Mouse (Mus musculus): ENCODE measurements around the gene Slc25a13. TPM values are rescaled to one million over a fixed set of nuclear protein-coding genes. Genes with fewer than 3 reads are reported as not detected.

The Slc25a13 gene
- polyA plus RNA-seq, 1 experiment = 4.3 TPM

DNA sequence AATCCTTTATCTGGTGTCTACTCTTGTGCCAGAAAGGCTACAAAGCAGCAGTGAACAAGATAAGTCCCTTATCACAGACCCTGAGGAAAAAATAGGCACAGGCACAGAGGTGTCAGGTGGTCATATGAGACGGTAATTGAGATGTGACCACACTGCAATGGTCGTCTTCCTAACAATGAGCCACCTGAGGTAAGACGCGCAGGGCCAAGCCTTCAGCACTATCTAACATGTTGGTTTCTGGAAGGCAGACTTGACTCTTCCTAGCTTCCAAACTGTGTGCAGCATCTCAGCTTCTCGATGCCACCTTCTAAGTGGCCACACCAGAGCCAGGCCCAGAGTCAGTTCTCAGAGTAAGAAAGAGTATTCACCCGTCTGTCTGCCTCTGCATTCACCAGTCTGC is 149.8 kb downstream of the Slc25a13 start:
- DNase-seq (ENCODE audit: low read depth) = no peak
- no peak for TF ChIP-seq CTCF (IDR thresholded peaks at IDR 0.05; ENCODE audit: borderline replicate concordance, extremely low read depth, insufficient read depth, insufficient read length)
- TF ChIP-seq POLR2A (IDR thresholded peaks at IDR 0.05; ENCODE audit: borderline replicate concordance, extremely low read depth, insufficient read depth, insufficient read length, poor library complexity, severe bottlenecking) = no peak

DNA sequence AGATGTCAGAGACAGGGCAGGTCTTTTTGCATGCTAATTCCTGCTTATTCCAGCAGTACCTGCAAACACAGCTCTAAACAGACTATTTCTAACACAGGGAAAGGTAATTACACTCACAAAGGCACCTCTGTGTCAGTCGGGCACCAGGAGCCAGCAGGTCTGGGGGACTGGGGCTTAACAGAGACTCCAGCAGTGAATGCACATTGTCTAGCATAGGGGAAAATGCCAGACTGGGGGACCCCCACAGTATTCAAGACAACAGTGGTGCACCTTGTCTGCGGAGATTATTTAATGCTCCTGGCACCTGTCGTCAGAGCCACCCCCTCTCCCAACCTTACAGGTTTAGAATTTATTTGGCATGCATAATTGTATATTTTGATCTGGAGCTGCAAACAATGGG is 158.4 kb downstream of the Slc25a13 start:
- DNase-seq (ENCODE audit: low read depth) = peak; percentile 47
- no peak for TF ChIP-seq POLR2A (IDR thresholded peaks at IDR 0.05; ENCODE audit: borderline replicate concordance, extremely low read depth, insufficient read depth, insufficient read length, poor library complexity, severe bottlenecking)
- no peak for TF ChIP-seq CTCF (IDR thresholded peaks at IDR 0.05; ENCODE audit: borderline replicate concordance, extremely low read depth, insufficient read depth, insufficient read length)

DNA sequence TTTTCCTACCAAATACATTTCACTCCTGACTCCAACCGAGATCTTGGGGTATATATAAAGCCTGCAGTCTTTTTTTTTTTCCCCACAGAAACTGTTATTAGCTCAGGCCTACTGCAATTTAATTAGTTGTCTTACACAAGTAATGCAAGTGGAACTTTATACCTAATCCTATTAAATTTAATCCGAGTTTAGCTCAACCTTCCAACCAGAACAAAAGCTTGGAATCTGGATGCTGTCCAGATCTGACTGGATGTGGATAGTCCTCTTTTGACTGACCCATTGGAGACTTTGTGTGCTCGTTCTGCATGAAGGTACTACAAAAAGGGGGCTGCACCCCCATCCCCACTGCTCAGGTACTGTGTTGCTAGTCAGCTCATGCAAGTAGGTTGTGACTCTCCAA is 163.0 kb downstream of the Slc25a13 start:
- peak; percentile 61 for DNase-seq (ENCODE audit: low read depth)

DNA sequence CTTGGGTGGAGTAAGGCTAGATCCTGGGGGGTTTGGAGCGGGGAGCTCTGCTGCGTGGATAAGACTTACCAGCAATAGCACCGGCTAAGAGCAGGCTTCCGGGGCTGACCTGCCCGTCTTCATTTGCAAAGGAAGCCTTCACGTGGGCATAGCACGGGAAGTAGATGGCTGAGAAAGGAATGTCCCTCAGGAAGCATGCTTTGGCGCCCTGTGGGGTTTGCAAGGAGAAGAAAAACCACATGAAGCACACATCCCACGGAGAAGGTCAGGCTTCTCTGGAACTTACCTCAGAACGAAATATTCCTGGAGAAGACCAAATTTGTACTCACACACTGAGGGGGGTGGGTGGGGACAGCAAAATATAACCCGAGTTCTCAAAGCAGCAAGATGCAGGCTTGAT is 164.3 kb downstream of the Slc25a13 start:
- TF ChIP-seq POLR2A (IDR thresholded peaks at IDR 0.05; ENCODE audit: borderline replicate concordance, extremely low read depth, insufficient read depth, insufficient read length, poor library complexity, severe bottlenecking) = no peak
- no peak for TF ChIP-seq CTCF (IDR thresholded peaks at IDR 0.05; ENCODE audit: borderline replicate concordance, extremely low read depth, insufficient read depth, insufficient read length)
- no peak for DNase-seq (ENCODE audit: low read depth)

More for the DNA sequence above, 163.0 kb downstream of the Slc25a13 start:
- TF ChIP-seq CTCF (IDR thresholded peaks at IDR 0.05; ENCODE audit: borderline replicate concordance, extremely low read depth, insufficient read depth, insufficient read length) = no peak
- TF ChIP-seq POLR2A (IDR thresholded peaks at IDR 0.05; ENCODE audit: borderline replicate concordance, extremely low read depth, insufficient read depth, insufficient read length, poor library complexity, severe bottlenecking) = no peak

DNA sequence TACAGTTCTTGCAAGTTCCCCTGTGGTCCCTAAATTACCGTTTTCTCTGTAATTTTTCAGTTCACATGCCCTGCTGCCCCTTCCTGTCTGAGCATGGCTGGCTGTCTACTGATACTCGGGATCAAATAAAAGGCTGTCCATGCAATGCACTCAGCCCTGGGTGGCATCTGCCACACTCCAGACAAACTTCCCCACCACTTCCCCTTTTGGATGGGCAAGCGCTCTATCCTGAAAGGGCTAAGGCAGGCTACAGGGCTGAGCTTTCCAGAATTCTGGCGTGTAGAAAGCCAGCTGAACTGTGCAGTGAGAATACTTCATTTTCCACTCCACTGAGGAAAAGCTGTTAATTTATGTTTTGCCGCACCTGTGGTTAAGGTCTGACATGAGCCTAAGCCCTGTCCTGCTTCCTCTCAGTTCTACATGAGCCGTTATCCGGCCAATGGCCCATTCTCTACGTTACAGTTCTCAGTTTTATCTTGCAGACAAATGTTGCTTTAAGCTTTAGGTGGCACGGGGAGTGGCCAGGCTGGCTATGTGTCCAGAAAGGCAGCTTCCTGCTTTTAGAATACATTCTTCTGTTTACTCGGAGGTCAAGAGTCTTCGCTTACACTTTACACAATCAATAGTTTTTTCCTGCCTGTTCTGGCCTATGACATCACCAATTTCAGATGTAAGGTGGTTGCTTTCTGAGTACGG is 170.1 kb downstream of the Slc25a13 start:
- TF ChIP-seq POLR2A (IDR thresholded peaks at IDR 0.05; ENCODE audit: borderline replicate concordance, extremely low read depth, insufficient read depth, insufficient read length, poor library complexity, severe bottlenecking) (no peak), CTCF (IDR thresholded peaks at IDR 0.05; ENCODE audit: borderline replicate concordance, extremely low read depth, insufficient read depth, insufficient read length) (no peak)
- DNase-seq (ENCODE audit: low read depth) = no peak

DNA sequence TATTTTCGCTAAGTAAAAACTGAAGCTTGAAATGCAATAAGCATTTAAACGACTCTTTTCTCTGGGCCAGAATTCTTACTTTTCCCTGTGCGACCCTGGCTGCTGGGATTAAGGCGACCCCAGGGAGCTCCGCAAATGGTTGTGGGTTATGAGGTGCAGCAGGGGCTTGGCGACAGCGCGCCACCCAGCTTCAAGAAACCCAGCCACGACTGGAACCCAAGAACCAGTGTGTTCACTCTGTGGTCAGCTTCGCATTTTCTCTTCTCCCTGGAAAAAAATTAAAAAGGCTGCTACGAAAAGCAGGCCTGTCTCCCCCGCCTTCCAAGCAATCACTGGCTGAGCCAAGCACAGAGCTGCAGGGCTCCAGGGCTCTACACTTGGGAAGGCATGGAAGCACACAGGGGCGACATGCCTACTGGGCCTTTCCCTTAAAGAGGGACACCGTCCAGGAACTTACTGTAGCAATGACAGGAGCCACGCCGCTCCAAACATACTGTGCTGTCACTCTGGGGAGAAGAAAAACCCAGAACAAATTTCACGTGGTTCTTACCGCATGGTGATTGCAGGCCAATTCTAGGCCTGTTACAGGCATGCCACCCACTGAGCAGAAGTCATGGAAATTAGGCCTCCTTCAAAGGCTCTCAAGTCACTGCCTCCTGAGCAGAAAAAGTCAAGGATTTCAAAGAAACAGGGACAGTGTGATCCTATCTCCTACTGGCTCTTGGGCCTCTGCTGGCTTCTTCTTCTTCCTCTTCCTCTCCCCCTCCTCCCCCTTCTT is 178.0 kb downstream of the Slc25a13 start:
- TF ChIP-seq POLR2A (IDR thresholded peaks at IDR 0.05; ENCODE audit: borderline replicate concordance, extremely low read depth, insufficient read depth, insufficient read length, poor library complexity, severe bottlenecking) = no peak
- no peak for TF ChIP-seq CTCF (IDR thresholded peaks at IDR 0.05; ENCODE audit: borderline replicate concordance, extremely low read depth, insufficient read depth, insufficient read length)
- peak; percentile 18 for DNase-seq (ENCODE audit: low read depth)

DNA sequence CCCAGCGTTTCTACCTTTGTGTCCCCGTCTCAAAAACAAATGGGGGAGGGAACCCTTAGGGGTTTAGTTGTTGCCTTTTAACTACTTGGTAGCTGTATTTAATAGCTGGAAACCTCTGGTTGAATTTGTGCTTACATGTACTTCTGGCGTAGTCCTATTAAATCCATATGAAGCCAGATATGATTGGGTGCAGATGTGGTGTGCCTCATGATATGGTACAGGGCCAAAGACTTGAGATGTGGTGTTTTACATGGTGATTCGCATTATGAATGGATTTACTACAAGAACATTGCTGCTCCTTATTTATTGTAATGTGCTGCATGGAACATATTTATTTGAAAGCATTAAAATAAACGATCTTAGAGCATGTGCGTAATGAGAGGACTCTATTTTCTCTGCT is 189.3 kb downstream of the Slc25a13 start:
- no peak for DNase-seq (ENCODE audit: low read depth)
- TF ChIP-seq CTCF (IDR thresholded peaks at IDR 0.05; ENCODE audit: borderline replicate concordance, extremely low read depth, insufficient read depth, insufficient read length) (no peak), POLR2A (IDR thresholded peaks at IDR 0.05; ENCODE audit: borderline replicate concordance, extremely low read depth, insufficient read depth, insufficient read length, poor library complexity, severe bottlenecking) (no peak)

DNA sequence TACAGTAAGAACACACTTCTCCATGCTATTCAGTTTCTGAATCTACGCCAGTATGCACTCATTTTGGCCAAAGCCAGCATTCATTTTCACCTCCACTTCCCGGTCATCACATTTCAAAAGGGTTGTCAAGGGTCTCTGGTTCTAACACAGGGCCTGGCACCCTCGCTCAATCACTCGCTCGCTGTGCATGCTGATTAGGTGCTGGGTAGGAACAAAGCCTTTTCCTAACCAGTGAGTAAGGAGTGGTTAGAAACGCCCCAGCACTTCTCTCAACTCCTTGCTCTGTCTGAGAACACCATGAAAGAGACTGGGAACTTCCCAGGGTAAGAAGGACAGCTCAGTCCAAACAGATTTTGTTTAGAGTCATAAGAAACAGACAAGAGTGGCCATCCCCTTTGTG is 193.0 kb downstream of the Slc25a13 start:
- DNase-seq (ENCODE audit: low read depth) = peak; percentile 64
- no peak for TF ChIP-seq POLR2A (IDR thresholded peaks at IDR 0.05; ENCODE audit: borderline replicate concordance, extremely low read depth, insufficient read depth, insufficient read length, poor library complexity, severe bottlenecking)
- TF ChIP-seq CTCF (IDR thresholded peaks at IDR 0.05; ENCODE audit: borderline replicate concordance, extremely low read depth, insufficient read depth, insufficient read length) = no peak

DNA sequence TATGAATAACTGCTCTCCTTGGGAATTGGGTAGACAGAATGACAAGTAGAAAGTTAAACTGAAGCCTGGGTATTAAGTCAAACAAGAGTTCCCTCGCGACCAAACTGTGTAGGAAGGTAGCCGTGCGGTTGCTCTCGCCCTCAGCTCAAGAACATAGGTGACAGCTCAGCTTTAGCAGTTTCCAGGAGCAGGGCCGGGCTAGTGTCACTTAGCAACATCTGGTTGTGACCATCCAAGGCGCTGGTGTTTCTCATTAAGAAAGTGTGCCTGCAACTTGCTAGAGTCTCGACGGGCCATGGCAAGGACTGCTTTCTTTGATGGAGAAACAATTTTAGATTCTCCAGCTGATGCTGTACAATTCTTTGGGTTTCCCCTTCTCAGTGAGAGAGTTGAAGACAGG is 200.0 kb downstream of the Slc25a13 start:
- TF ChIP-seq CTCF (IDR thresholded peaks at IDR 0.05; ENCODE audit: borderline replicate concordance, extremely low read depth, insufficient read depth, insufficient read length) (no peak), POLR2A (IDR thresholded peaks at IDR 0.05; ENCODE audit: borderline replicate concordance, extremely low read depth, insufficient read depth, insufficient read length, poor library complexity, severe bottlenecking) (no peak)
- peak; percentile 25 for DNase-seq (ENCODE audit: low read depth)

DNA sequence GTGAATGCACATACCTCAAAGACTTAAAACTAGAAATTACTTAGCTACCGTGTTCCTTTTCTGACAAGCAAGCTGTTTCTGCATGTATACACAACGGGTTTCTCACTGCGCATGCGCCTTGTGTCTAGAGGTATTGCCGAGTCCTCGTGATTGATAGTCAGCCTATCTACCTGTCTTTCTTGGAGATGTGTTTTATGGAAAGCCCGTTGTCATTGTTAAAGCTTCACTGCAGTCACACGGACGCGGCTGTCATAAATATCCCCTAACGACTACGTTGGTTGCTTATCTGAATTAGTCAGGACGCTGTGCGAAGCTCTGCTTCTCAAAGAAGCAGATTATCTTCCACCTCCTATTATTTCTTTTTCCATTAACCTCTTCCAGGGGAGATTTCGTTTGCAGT is 201.4 kb downstream of the Slc25a13 start:
- TF ChIP-seq CTCF (IDR thresholded peaks at IDR 0.05; ENCODE audit: borderline replicate concordance, extremely low read depth, insufficient read depth, insufficient read length) = no peak
- no peak for TF ChIP-seq POLR2A (IDR thresholded peaks at IDR 0.05; ENCODE audit: borderline replicate concordance, extremely low read depth, insufficient read depth, insufficient read length, poor library complexity, severe bottlenecking)
- peak; percentile 71 for DNase-seq (ENCODE audit: low read depth)

DNA sequence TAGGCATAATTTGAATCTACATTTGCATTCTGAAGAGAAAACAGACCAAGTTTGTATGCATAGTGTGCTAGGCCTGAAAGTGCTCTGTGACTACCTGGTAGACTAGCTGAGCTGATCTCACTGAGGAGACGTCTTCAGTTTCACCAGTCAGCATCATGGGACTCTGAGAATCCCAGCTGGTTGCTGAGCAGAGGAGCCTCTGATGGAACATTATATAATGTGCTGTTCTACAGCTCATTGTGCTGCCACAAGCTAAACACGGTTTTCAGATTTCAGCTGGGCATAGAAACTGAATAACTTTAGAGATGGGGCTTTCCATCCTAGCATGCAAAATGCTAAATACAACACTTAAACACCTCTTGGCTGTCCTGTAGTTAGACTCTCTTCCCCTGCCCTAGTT is 205.6 kb downstream of the Slc25a13 start:
- no peak for TF ChIP-seq CTCF (IDR thresholded peaks at IDR 0.05; ENCODE audit: borderline replicate concordance, extremely low read depth, insufficient read depth, insufficient read length)
- TF ChIP-seq POLR2A (IDR thresholded peaks at IDR 0.05; ENCODE audit: borderline replicate concordance, extremely low read depth, insufficient read depth, insufficient read length, poor library complexity, severe bottlenecking) = no peak
- DNase-seq (ENCODE audit: low read depth) = no peak

Data from brain, embryonic 14.5 days (tissue).